Mouse (Mus musculus): ENCODE results near the gene Sel1l3.

GRCm38 (mm10) chr5:53185803-53186202, 27.9 kb downstream of the Sel1l3 start:
- TF ChIP-seq CTCF (conservative IDR thresholded peaks at IDR 0.05; ENCODE audit: insufficient read depth, insufficient read length, low read depth, low read length) (no peak), POLR2A (IDR thresholded peaks at IDR 0.05; ENCODE audit: low read depth, low read length) (no peak)

Measured in kidney, adult 2 months (tissue).